Mouse (Mus musculus): Measurements from ENCODE around the gene Olfr832. TPM values are rescaled to one million over a fixed set of nuclear protein-coding genes. Genes with fewer than 3 reads are reported as not detected.

Gene Olfr832
- polyA plus RNA-seq (2017; shearing (Covaris generic)), result not detected

DNA sequence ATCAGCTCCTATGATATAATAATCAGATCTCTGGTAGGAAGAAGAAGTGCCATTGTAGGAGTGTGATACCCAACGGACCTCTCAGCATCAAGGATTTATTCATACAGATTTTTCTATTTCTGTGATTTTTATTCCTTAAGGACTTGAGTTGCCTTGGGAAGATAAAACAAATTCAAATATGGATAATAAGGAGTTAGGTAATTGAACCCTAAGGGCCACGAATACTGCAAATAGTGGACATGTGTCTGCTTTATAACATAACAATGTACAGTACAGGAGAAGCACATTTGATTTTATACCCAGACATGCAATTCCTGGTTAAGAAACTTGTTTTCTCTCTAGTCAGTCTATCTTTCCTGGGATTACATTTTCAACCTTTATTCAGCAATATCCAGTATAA lies at the start of gene Olfr832:
Olfr832 (plus strand) TSS at position 301 of the 400 bp plus-strand sequence.

GRCm38 (mm10) chr9:18987690-18988089 lies 50.8 kb downstream of the Olfr832 start, which contains the start of gene Olfr834:
Gene Olfr834, plus strand, starts transcription at chr9:18987990.

Other genes starting within 250 kb of the Olfr832 start
- gene Olfr24, start 173.1 kb upstream of the Olfr832 start, polyA plus RNA-seq (2017; shearing (Covaris generic)), result 0.10 TPM
- not detected for gene Olfr828, start 117.6 kb upstream of the Olfr832 start, polyA plus RNA-seq (2017; shearing (Covaris generic))
- not detected for gene Olfr829, start 82.2 kb upstream of the Olfr832 start, polyA plus RNA-seq (2017; shearing (Covaris generic))
- not detected for gene Olfr830, start 62.4 kb upstream of the Olfr832 start, polyA plus RNA-seq (2017; shearing (Covaris generic))
- not detected for gene Olfr834, start 50.9 kb downstream of the Olfr832 start, polyA plus RNA-seq (2017; shearing (Covaris generic))
- not detected for gene Olfr835, start 95.6 kb downstream of the Olfr832 start, polyA plus RNA-seq (2017; shearing (Covaris generic))
- gene Olfr836, start 183.3 kb downstream of the Olfr832 start, polyA plus RNA-seq (2017; shearing (Covaris generic)), result not detected
- gene Olfr837, start 199.2 kb downstream of the Olfr832 start, polyA plus RNA-seq (2017; shearing (Covaris generic)), result not detected
- gene Olfr839-ps1, start 240.2 kb downstream of the Olfr832 start, polyA plus RNA-seq (2017; shearing (Covaris generic)), result 0.05 TPM

Data from CD4-positive, CD25-positive, alpha-beta regulatory T cell (primary cell).